Mouse (Mus musculus) granulocyte monocyte progenitor cell, adult 5-6 weeks (primary cell): Measurements from ENCODE around the gene Cic. TPM values are rescaled to one million over a fixed set of nuclear protein-coding genes. Genes with fewer than 3 reads are reported as not detected.
A peak's percentile ranks its signal among the peaks of the same experiment; 100 is the strongest.

ENCODE experiments used
- ATAC-seq: replicated peaks from 2 replicates; pipeline ENCODE4 v1.8.0; 2016; ENCODE audit warnings: mild to moderate bottlenecking, moderate TSS enrichment, inconsistent platforms; ENCODE audit not compliant: poor library complexity, severe bottlenecking
- total RNA-seq, 2 experiments: library from RNA; stranded (forward) in 1 of 2; stranded (reverse) in 1 of 2; fragments of 200-712, 200-1000 nt in 1 of 2; fragments of >200 nt in 1 of 2; fragmentation: Nextera tagmentation in 1 of 2; gene quantifications; 2 replicates each; pipeline ENCODE4 v1.2.3; 2014 to 2017

Gene Cic
- total RNA-seq, 2 experiments from 2014 or later: 25.1 to 130 TPM

GRCm38 (mm10) chr7:25279861-25280791 lies 12.6 kb downstream of the Cic start:
- no peak for ATAC-seq

DNA sequence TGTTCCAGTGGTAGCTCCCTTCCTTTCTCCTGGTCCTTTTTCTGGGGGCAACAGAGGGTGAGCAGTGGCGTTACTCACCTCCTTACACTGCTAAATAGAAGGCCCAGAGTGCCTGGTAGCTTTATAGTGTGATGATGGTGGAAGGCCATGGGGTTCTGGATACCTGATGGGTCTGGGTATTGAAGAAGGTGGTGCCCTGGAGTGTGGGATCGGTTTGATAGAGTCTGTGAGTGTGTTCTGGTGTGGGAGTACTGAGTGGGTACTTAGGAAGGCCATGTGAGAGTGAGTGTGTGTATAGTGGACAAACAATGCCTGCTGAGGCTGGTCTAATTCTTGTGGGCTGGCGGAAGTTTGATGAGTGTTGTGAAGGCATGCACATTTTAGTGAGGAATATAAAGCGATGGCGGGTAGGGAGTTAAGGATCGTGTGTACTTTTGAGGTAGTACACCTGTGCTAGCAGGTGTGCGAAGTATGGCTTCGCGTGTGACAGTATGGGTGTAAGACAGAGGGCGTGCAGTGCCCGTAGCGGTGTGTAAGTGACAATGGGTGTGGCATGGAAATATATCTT lies 13.7 kb downstream of the Cic start:
- ATAC-seq: no peak

GRCm38 (mm10) chr7:25281734-25282601 lies 14.5 kb downstream of the Cic start:
- ATAC-seq: peak; percentile 59

DNA sequence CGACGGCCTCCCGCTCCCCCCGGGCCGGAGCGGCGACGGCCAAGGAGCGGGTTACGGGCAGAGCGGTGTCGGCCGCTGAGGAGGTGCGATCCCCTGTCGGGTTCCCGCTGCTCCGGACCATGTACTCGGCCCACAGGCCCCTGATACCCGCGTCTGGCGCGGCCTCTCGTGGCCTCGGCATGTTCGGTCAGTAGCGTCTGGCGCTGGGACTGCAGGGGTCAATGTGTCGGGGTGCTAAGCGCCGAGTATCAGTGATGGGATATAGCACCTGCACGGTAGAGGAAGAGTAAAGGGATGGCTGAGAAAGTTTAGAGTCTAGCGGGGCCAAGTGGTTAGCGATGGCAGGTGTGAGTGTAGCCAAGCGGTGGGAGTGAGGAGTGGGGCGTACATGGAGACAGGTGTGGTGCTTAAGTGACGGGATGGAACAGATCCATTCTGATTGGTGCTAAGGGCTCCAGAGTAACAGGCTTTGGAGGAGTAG lies 15.3 kb downstream of the Cic start:
- no peak for ATAC-seq

GRCm38 (mm10) chr7:25283637-25284036 lies 16.1 kb downstream of the Cic start:
- ATAC-seq: peak; percentile 38

GRCm38 (mm10) chr7:25284171-25284570 lies 16.7 kb downstream of the Cic start:
- ATAC-seq: no peak

DNA sequence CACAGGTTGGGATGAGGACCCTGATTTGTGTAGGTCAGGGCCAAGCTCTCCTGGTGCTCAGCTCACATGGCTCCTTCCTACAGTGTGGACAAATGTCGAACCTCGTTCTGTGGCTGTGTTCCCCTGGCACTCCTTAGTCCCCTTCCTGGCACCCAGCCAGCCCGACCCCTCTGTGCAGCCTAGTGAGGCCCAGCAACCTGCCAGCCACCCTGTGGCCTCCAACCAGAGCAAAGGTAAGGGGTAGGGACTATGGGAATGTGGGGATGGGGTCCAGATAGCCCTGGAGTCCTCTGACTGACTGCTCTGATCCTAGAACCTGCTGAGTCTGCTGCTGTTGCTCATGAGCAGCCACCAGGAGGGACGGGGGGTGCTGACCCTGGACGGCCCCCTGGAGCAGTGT lies 17.3 kb downstream of the Cic start:
- ATAC-seq: no peak

- ATAC-seq: no peak
Observed at GRCm38 (mm10) chr7:25285511-25286238, 18.2 kb downstream of the Cic start.

DNA sequence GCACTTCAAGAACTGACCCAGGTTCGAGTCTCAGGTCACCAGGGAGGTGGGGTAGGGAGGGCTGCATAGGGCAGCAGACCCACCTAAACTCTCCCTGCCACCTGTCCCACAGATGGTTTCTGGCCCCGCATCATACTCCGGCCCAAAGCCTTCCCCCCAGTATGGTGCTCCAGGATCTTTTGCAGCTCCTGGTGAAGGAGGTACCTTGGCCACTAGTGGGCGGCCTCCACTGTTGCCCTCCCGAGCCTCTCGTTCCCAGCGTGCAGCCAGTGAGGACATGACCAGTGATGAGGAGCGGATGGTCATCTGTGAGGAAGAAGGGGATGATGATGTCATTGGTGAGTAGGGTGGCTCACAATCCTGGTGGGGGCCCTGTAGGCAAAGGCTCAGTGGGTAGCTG lies 19.5 kb downstream of the Cic start:
- no peak for ATAC-seq

GRCm38 (mm10) chr7:25288011-25288410 lies 20.5 kb downstream of the Cic start:
- no peak for ATAC-seq

- no peak for ATAC-seq
Observed at GRCm38 (mm10) chr7:25288721-25289120, 21.2 kb downstream of the Cic start.

DNA sequence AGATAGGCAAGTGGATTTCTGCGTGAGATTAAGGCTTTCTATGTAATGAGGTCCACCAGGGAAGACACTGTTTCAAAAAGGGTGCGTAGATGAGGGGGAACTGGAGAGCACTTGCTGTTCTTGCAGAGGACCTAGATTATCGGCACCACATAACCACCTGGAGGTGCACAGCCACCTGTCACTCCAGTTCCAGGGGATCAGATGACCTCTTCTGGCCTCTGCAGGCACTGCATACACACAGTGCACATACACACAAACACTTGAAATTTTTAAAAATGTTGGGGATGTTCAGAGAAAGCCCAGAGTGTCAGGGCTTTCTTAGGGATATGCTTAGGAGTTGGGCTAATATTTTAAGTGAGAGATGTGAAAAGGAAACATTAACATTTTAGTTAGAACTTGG lies 22.4 kb downstream of the Cic start:
- ATAC-seq: no peak

- no peak for ATAC-seq
Observed at GRCm38 (mm10) chr7:25290463-25290862, 23.0 kb downstream of the Cic start.

DNA sequence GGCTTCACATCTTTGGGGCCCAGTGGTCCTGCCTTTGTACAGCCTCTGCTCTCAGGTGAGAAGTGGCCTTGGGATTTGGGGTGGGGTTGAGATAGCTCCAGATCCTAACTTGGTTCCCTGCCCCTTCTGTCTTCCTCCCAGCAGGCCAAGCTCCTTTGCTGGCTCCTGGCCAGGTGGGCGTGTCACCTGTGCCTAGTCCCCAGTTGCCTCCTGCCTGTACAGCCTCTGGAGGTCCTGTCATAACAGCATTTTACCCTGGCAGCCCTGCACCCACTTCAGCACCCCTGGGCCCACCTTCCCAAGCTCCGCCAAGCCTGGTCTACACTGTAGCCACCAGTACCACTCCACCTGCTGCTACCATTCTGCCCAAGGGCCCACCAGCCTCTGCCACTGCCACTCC lies 23.4 kb downstream of the Cic start:
- ATAC-seq: no peak

DNA sequence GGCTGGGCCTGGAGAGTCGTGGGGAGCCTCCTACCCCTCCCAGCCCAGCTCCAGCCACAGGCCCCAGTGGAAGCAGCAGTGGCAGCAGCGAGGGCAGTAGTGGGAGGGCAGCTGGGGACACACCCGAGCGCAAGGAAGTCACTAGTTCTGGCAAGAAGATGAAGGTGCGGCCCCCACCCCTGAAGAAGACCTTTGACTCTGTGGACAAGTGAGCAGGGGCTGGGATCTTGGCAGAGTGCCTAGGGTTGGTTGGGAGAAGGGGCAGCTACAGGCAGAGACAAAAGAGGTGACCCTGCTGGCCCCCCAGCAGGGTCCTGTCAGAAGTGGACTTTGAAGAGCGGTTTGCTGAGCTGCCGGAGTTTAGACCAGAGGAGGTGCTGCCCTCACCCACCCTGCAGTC lies 24.6 kb downstream of the Cic start:
- ATAC-seq: no peak

DNA sequence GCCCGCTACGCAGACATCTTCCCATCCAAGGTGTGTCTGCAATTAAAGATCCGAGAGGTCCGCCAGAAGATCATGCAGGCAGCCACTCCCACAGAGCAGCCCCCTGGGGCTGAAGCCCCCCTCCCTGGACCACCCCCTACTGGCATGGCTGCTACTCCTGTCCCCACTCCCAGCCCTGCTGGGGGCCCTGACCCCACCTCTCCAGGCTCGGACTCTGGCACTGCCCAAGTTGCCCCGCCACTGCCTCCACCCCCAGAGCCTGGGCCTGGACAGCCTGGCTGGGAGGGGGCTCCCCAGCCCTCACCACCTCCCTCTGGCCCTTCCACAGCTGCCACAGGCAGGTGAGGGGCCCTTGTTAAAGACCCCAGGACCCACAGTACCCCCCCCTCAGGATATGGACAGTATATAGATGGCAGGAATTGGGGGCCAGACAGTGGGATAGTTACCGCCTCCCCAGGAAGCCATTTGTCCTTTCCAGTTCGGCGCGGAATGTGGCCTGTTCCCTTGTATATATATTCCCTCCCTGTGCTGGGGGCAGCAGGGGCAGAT lies 25.8 kb downstream of the Cic start:
- ATAC-seq: no peak

DNA sequence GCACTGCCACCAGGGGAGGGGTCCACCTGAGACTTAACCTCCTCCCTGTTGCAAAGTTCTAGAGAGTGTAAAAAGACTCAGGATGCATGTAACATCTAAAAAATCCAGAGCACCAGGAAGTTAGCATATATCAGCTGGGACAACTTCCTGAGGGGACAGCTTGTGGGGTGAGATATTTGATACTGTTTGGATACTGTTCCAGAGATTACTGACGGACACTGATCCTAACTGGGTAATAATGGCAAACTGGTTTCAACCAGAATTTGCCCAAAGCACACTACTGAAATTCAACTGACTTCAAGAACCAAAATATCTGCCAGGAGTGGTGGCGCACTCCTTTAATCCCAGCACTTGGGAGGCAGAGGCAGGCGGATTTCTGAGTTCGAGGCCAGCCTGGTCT lies 27.0 kb downstream of the Cic start:
- no peak for ATAC-seq

DNA sequence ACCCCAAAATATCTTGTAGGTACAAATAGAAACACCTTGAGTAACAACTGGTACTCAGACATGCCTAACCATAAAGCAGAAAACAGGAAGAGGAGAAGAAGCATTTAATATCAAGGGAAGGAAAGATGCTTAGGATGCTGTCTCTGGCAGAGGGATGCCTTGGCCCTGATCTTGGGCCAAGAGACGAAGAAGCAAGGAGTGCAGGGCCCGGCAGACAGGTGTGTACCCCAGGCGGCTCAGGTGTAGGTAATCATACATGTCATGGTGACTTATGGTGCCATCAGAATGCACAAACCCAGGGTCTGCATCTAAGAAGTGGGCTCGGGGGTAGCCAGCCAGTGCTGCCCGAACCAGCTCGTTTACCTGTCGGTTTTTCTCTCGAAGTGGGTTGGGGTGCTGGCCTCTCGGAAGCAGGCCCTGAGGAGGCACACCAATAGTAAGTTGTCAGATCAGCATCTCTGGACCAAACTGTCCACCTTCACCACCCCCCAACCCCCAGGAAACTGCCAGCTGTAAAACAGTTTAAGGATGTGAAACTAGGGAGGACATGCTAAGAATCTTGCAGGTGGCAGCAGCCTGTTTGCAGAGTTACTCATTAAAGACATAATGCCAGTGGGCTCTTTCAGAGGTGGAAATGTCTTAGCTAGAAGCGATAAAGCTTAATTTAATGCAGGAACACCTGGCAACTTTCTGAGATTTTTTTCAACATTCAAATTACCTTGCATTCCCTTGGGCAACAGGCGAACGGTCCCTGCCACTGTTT lies 27.6 kb downstream of the Cic start:
- ATAC-seq: no peak

DNA sequence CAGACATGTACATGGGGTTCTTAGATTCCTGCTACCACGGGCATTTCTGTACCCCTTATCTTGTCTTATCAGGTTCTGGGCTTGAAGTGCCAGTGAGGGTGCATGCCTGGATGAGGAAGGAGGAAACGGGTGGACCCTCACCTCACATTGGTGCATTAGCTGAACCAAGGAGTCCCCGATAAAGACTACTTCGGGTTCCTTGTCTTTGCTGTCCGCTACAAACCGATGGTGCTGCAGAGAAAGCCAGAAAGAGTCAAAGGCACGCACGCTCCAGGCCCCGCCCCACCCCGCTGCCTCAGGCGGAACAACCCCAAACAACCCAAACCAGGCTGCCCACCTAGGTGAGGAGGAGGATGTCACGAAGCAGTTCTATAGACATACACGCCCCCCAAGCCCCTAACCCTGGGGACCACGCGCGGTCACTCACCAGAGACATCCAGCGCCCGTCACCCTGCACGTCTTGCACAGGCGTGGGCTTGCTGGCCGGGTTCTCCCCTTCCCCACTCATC lies 29.5 kb downstream of the Cic start:
- peak; percentile 29 for ATAC-seq
